Mouse (Mus musculus): ENCODE measurements at regions not wholly inside any gene's neighbourhood (a gene's known extent, or its start where the extent isn't known, plus 50 kb on each side); places are given as distances from the start of the nearest gene placed in this dataset.

GRCm38 (mm10) chr10:96325297-96325696 lies 188.9 kb downstream of the Gm5426 start:
- TF ChIP-seq EP300 (IDR thresholded peaks at IDR 0.05; ENCODE audit: insufficient read depth, low read depth, low read length) (no peak), CTCF (IDR thresholded peaks at IDR 0.05) (no peak)

All from heart, adult 2 months (tissue).